Mouse (Mus musculus) bone marrow macrophage, adult 2 months (primary cell): ENCODE results near the gene Prpf8.

Experiments used
- CTCF ChIP-seq: IDR thresholded peaks from 2 replicates; pipeline ENCODE4 v1.5.1; 2012; ENCODE audit warnings: low read depth, mild to moderate bottlenecking, low read length, moderate library complexity
- POLR2A ChIP-seq: IDR thresholded peaks from 2 replicates; pipeline ENCODE4 v1.6.1; 2012; ENCODE audit warnings: mild to moderate bottlenecking, low read depth, low read length, borderline replicate concordance

DNA sequence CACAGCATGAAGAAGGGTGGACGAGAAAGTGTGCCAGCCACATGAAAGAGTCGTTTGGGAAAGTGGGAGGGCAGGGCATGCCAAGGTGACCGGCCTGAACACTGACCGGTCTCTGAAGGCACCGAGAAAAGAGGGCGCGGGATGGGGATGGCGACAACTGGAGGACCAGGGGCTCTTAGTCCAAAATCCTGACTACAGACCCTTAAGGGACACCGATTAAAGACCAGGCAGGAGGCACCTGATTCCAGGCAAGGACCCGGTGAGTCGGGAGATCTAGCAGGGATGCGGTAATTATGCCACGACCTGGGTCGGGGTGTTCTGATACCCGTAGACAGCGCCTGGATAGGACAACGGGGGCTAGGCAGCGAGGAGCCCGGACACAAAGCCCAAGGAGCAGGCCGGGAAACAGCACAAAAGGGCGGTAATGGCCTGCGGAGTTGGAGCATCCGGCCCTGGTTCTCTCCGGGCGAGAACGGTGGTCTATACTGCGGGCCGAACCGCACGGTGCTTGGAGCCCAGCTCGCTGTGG is 44.3 kb downstream of the Prpf8 start:
- no peak for TF ChIP-seq CTCF
- TF ChIP-seq POLR2A = no peak
